Mouse (Mus musculus) heart, adult 9 months (tissue): Measurements from ENCODE around the gene Gpat3.

Experiments
- DNase-seq, 2 experiments: peaks; one replicate each; pipeline ENCODE4 v3.0.0; 2022; ENCODE audit warnings: low spot score in 2 of 2

Gene Gpat3

DNA sequence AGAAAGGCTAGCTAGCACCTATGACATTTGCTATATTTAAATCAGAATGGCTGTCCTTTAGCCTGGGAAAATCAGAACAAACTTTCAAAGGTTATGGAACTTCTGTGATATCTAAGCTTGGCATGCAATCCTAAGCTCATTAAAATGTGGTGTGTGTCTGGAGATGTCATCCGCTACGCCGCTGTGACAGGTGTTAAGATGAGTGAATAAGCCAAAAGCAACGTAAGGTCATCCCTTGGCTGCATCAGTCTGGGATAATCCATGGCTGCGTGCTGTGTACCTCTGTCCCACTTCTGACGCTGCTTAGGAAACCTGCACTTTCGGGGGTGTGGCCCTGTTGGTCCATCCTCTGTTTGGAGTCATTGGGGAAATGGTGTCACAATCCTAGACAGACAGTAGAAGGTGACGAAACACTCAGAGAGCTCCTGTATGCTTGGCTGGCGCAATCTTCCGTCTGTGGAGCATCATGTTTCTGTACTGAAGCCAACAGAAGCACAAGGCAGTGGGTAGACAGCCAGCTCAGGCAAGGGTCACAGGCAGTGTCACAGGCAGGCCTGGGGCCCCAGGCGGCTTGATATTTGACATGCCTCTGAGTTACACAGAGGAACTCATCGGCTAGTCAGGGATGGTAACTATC is 15.0 kb downstream of the Gpat3 start:
- peak; percentile 79 to 89 for DNase-seq

DNA sequence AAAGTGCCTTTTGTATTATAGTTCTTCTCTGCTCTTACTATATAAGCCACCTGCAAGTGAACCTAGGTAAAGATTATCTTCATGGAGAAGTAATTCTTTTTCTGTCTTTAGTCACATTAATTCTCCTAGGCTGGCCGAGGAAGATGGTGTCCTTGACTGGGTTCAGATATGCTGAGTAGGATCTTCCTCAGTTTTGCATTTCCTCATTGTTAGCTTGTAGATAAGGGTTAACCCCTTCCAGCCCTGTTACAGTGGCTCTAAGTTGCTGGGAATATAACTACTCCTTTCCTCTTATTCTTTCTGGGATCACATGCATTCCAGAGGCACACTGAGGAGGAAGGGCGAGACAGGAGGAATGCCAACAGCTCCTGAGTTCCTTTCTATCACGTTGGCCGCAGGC is 15.6 kb downstream of the Gpat3 start:
- DNase-seq, result no peak

DNA sequence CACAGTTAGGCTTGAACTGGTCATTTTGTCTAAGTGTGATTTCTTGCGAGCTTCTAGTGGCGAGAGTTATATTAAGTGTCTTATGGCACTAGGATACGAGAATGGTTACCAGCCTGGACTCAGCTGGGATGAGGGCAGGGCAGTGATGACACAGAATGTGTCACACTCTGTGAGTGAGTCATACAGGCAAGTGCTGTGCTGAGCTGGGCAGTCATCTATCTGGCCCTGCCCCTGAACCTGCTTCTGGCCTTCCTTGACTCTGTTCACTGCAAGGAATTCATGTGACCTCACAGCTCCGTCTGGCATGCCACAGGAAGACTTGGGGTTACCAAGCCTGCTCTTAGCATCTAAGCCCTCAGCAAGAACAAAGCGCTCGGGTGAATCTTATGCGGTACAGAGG is 16.3 kb downstream of the Gpat3 start:
- no peak for DNase-seq

GRCm38 (mm10) chr5:100863091-100863490 is 17.6 kb downstream of the Gpat3 start:
- no peak for DNase-seq

DNA sequence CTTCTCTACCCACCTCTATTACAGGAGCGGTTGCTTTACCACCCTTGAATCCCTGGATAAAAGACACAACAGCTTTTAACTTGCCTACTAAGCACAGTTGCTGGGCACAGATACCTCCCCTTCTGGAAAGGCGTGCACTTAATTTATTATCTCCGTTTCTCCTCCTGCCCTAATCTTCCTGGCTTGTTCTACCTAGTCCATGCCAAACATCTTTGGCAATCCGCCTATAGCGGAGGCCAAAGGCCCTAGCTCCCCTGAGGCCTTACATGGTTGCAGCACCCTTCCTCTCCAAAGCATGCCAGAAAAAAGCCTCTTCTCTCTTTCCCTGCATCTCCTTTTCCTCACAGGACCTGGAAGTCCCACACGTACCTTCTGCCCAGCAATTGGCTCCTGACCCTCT is 18.9 kb downstream of the Gpat3 start:
- DNase-seq, result peak; percentile 47 to 67

DNA sequence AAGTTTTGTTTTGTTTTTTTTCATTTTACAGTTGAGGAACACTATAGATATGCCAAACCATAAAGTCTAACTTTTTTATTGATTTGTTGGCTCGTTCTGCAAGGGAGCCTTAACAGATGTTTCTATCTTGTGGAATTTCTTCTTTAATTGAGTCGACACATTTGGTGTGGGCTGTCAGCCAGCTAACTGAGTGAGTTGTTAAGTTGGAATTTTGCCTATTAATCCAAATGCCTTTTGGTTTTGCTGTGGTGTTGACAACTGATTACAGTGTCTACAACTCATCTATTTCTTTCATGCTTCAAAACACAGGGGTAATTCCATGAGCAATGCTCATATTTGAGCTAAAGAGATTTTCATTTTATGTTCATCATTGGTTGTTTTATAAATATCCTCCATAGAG is 20.7 kb downstream of the Gpat3 start:
- DNase-seq, result peak in 1 of 2 experiments; percentile 33

GRCm38 (mm10) chr5:100869197-100869895 is 23.8 kb downstream of the Gpat3 start:
- DNase-seq, result no peak

DNA sequence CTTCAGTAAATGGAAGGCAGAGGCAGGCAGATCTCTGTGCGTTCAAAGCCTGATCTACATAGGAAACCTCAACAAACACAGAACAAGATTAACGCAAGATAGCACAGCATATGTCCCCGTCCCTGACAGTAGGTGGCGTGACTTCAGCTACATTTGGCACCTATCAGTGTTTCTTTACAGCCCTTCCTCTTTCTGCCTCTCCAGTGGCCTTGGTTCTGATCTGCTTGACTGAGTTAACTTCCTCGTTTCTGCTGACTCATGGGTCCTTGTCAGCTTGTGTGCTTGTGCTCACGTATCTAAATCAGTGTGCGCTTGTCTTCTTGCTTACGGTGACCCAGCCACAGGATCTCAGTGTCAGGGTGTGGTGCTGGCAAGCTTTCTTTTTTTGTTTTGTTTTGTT is 26.5 kb downstream of the Gpat3 start:
- DNase-seq, result peak in 1 of 2 experiments; percentile 8

DNA sequence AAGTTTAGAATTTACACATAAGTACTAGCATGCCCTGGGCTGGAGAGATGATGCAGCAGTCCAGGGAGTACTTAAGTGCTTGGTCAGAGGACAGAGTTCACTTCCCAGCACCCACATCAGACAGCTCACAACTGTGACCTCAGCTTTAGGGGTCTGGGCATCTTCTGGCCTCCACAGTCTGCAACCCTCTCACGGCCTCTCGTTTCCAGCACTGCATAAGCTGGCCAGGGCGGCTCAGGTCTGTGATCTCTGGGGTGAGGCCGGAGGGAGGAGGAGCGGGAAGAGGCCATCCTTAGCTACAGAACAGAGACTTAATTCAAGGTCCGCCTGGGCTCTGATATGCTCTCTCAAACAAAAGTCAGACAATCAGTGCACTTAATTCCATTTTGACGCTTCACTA is 29.2 kb downstream of the Gpat3 start:
- DNase-seq, result no peak

GRCm38 (mm10) chr5:100875180-100875579 is 29.7 kb downstream of the Gpat3 start:
- DNase-seq, result no peak

DNA sequence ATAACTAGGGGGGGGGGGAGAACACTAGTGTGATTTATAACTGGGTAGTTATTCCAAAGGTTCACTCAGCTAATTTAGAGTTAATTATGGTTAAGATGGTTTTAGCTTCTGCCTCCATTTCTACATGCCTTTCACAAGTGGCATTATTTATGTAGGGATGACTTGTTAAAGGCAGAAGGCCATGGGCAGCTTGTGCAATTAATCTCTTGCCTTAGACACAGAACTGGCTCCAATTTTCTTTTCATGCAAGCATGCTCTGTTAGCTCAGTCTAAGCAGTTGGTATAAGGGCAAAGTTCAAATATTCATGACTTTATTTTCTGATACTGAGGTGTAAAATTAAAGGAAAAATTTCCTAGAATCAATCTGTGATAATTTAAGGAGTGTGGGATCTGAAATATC is 31.5 kb downstream of the Gpat3 start:
- DNase-seq, result no peak

DNA sequence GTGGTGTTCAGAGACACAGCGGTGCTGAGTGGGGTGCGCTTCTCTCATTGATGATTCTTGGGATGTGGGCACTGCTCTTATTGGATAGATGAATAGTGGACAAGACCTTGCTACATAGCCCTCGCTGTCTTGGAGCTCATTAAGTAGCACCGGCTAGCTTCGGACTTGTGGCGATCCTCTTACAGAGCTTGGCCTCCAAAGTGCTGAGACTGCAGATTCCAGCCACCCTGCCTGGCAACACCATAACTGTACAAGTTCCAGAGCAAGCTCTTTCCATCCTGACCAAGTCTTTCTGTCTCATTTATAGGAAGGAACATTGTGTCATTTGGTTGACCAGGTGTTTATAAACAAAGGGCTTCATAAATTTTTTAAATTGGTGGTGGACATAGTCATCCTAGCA is 39.7 kb downstream of the Gpat3 start:
- no peak for DNase-seq

GRCm38 (mm10) chr5:100886331-100886988 is 40.9 kb downstream of the Gpat3 start:
- no peak for DNase-seq

- no peak for DNase-seq
Observed at GRCm38 (mm10) chr5:100896199-100896598, 50.7 kb downstream of the Gpat3 start.

- no peak for DNase-seq
Observed at GRCm38 (mm10) chr5:100899745-100900489, 54.4 kb downstream of the Gpat3 start.

GRCm38 (mm10) chr5:100901046-100901445 is 55.5 kb downstream of the Gpat3 start:
- DNase-seq, result no peak

DNA sequence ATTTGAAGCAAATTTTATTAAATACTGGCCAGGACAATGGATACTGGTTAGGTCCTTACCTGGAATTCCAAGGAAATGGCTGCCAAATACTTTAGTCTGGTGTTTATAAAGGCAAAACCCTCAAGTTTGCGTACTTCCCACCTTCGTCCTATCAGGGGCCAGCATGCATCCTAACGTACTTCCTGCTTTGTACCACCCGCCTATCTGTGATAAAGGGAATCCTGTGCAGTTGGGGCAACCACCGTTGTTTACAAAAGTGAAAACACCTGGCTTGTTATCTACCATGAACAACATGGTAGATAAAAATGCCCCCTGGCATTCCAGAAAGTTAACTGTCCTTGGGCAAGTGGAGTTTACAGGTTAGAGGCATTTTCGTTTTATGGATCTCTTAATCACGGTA is 63.0 kb downstream of the Gpat3 start:
- no peak for DNase-seq

GRCm38 (mm10) chr5:100908901-100909300 is 63.4 kb downstream of the Gpat3 start:
- DNase-seq, result peak in 1 of 2 experiments; percentile 18

DNA sequence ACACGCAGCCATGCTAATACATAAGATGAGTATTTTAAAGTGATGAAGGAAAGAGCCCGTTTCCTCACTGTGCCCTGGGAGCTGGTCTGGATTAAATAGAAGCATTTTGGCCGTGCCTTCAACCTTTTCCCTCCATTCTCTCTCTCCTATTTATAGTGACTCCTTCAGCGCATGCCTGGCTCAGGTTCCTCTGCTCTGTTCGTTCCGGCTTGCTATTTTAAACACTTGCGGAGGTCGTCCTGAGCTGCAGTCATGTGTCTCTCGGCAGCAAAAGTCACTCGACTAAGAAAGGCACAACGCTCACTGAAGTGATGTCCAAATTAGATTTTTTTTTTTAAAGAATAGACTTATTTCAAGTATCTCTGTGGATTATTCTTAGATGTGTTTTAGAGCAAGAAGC is 64.2 kb downstream of the Gpat3 start:
- peak; percentile 49 to 61 for DNase-seq

- no peak for DNase-seq
Observed at GRCm38 (mm10) chr5:100911502-100912097, 66.1 kb downstream of the Gpat3 start.

DNA sequence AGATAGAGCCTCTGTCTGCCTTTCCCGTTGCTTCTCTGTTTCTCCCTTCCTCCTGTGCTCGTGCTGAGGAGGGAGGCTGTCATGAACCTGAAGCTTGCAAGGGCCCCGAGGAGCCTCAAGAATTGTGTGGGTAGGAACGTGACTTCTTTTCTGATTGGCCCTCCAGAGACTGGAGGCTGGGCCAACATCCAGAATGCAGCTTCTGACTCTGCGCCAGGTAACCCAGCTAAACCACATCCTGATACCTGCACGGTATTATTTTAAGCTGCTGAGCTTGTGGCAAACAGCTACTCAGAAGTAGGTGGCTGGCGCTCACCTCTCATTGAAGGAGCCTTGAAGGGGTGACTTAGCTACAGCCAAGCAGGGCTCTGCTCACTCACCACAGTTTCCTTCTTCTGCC is 66.9 kb downstream of the Gpat3 start:
- no peak for DNase-seq

DNA sequence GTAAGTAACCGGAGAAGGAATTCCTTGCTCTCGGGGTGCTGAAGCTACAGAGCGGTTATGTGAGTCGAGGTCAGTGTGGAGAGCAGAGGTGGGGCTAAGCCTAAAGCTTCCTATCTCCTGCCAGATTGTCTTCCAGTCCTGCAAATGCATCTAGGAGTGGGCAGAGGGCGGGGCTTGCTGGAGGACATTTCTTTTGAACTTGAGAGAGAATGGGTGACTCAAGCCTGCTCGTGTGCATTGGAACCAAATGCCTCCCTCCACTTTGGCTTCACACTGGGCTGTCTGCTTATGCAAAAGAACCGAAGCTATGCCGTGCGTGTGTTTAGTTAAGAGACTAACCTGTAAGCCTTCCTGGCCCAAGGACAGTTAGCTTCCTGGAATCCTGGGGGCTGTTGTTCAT is 67.8 kb downstream of the Gpat3 start:
- no peak for DNase-seq
